Mouse (Mus musculus) forebrain, embryonic 14.5 days (tissue): ENCODE data around the gene Rad51ap2. TPM values are rescaled to one million over a fixed set of nuclear protein-coding genes. Genes with fewer than 3 reads are reported as not detected.

Experiments
- ATAC-seq: fragments of 200-750 bp; cut with Nextera tagmentation; 2 replicates; pipeline ENCODE4 v1.8.0; 2017; ENCODE audit warnings: mild to moderate bottlenecking, moderate library complexity
- DNase-seq: peaks from one replicate; pipeline ENCODE4 v3.0.0-alpha.2; 2015; ENCODE audit warnings: low spot score
- H3K27ac ChIP-seq: fragments of 300-500 bp; sonication (generic); 2 replicates; pipeline ENCODE4 v1.5.1; 2014; ENCODE audit warnings: low read depth, mild to moderate bottlenecking, control low read depth, low read length, moderate library complexity
- H3K27me3 ChIP-seq: fragments of 300-500 bp; sonication (generic); replicated peaks from 2 replicates; pipeline ENCODE4 v1.6.1; 2014; ENCODE audit warnings: low read length, control low read depth, mixed read lengths; ENCODE audit not compliant: control insufficient read depth, insufficient read depth
- H3K36me3 ChIP-seq: fragments of 300-500 bp; sonication (generic); 2 replicates; pipeline ENCODE4 v1.6.1; 2014; ENCODE audit warnings: low read length, control low read depth; ENCODE audit not compliant: control insufficient read depth, insufficient read depth
- H3K4me1 ChIP-seq: fragments of 300-500 bp; sonication (generic); 2 replicates; pipeline ENCODE4 v1.6.1; 2014; ENCODE audit warnings: antibody characterized with exemption, low read length, control low read depth; ENCODE audit not compliant: control insufficient read depth, insufficient read depth
- H3K4me2 ChIP-seq: fragments of 300-500 bp; sonication (generic); 2 replicates; pipeline ENCODE4 v1.6.1; 2014; ENCODE audit warnings: mild to moderate bottlenecking, control low read depth, low read length
- H3K4me3 ChIP-seq: fragments of 300-500 bp; sonication (generic); 2 replicates; pipeline ENCODE4 v1.5.1; 2014; ENCODE audit warnings: low read depth, low read length, control low read depth
- H3K9ac ChIP-seq: fragments of 300-500 bp; sonication (generic); 2 replicates; pipeline ENCODE4 v1.6.1; 2014; ENCODE audit warnings: mild to moderate bottlenecking, low read length, control low read depth, moderate library complexity
- H3K9me3 ChIP-seq: fragments of 300-500 bp; sonication (generic); replicated peaks from 2 replicates; pipeline ENCODE4 v1.6.1; 2016; ENCODE audit warnings: low read length, control low read depth, mixed read lengths; ENCODE audit not compliant: control insufficient read depth
- WGBS: fragments of 180-500 bp; shearing (Covaris S2); extraction: QIAGEN DNeasy Blood & Tissue Kit; methylation state at CpG from one replicate; pipeline ENCODE4 v1.1.7; 2014; 5-methylcytosine and 5-hydroxymethylcytosine counted together
- polyA plus RNA-seq: library from polyadenylated mRNA; unstranded; fragments of >200 nt; fragmentation: Nextera tagmentation; extraction: Ambion mirVana; gene quantifications from 2 replicates; pipeline ENCODE4 v1.2.1, GENCODE M21; 2014

The Rad51ap2 gene
- polyA plus RNA-seq, 1 experiment from 2014 or later, result 0.09 TPM

DNA sequence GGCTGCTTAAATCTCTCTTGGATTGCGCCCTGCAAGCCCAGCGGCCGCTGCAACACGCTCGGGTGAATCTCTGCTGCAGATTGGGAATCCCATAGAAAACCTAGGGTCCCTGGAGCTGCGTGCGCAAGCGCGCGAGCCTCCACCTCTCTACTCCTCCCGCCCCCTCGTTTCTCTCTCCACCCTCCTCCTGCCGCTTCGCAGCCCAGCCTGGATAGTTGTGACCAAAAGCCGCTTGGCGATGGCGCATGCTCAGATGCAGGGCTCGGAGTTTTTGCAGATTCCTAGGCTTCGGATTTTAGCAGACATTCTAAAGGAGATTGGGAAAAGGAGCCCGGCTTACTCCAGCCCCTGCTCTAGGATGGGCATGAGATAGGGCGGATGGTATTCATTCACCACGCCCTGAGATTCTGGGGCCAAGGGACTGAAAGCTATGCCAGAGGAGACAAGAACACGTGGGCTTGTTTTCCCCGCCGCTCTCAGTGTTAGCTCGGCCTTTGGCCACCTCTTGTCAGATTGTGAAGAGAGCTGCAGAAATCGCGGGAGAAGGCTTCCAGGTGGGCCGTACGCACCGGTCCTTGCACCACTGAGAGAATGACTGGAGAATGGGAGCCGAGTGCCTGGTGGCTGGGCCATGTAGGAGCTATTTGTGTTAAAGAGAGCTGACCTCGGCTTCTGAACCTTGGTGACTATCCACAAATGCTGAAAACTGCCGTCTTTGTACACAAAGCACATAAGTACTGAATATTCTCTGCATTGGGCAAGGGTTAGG, 19.2 kb upstream of the Rad51ap2 start, which contains the start of gene Vsnl1:
Gene Vsnl1, minus strand, starts transcription at position 117 of the 769 bp plus-strand sequence.
- DNase-seq (peak; percentile 96), ATAC-seq (peak; percentile 96)
- Histone ChIP-seq H3K4me2 (peak within 1 kb of the TSS; percentile 87), H3K9me3 (no peaks in the 10 kb centered on the region), H3K4me1 (peaks cover 5% of the 10 kb centered on the region; the same call in 1 of the 2 replicates), H3K4me3 (peak within 1 kb of the TSS; percentile 40), H3K27ac (peak within 1 kb of the TSS; percentile 33), H3K36me3 (no peaks in the 10 kb centered on the region), H3K9ac (peak within 1 kb of the TSS; percentile 59), H3K27me3 (no peaks in the 10 kb centered on the region)
- 3% methylated on average over 34 of the region's 34 CpGs for WGBS

GRCm38 (mm10) chr12:11437266-11437906, 18.5 kb upstream of the Rad51ap2 start:
- Histone ChIP-seq H3K9me3 (no peaks in the 10 kb centered on the region), H3K9ac (no peak overlapping the region), H3K27ac (no peak overlapping the region), H3K27me3 (no peaks in the 10 kb centered on the region), H3K4me2 (peak overlapping the region; percentile 87), H3K4me3 (peak overlapping the region; percentile 40), H3K36me3 (no peaks in the 10 kb centered on the region), H3K4me1 (peaks cover 5% of the 10 kb centered on the region; the same call in 1 of the 2 replicates)
- 14% methylated on average over 17 of the region's 17 CpGs for WGBS
- peak; percentile 92 for DNase-seq
- peak; percentile 49 for ATAC-seq

GRCm38 (mm10) chr12:11437907-11438447, 17.9 kb upstream of the Rad51ap2 start:
- Histone ChIP-seq H3K9ac (peak overlapping the region; percentile 45; the same call in 1 of the 2 replicates), H3K4me1 (peaks cover 5% of the 10 kb centered on the region; the same call in 1 of the 2 replicates), H3K9me3 (no peaks in the 10 kb centered on the region), H3K27me3 (no peaks in the 10 kb centered on the region), H3K36me3 (no peaks in the 10 kb centered on the region), H3K4me2 (peak overlapping the region; percentile 87), H3K4me3 (peak overlapping the region; percentile 16), H3K27ac (no peak overlapping the region)
- WGBS, result 14% methylated on average over 23 of the region's 23 CpGs
- DNase-seq (peak; percentile 16), ATAC-seq (peak; percentile 24)

DNA sequence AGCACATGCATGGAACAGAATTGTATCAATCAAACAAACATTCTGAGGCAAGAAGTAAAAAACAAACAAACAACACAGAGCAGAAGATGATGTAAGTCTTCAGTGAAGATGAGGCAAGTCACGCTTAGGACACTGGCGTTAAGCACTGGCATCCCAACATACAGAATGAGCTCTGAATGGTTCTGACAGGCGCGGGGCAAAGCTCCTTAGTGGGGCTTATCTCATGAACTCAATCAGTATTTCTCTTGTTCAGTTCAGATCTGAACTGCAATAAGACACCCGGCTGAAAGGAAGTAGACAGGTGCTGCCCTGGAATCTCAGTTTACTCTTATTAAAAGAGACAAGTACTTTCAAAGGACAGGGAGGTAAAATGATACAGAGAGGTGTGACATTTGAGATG, 1.7 kb upstream of the Rad51ap2 start:
- Histone ChIP-seq H3K4me3 (no peak overlapping the region), H3K36me3 (no peaks in the 10 kb centered on the region), H3K4me2 (no peak overlapping the region), H3K9ac (no peak overlapping the region), H3K9me3 (no peaks in the 10 kb centered on the region), H3K27ac (no peak overlapping the region), H3K27me3 (no peaks in the 10 kb centered on the region), H3K4me1 (no peaks in the 10 kb centered on the region)
- DNase-seq (no peak), ATAC-seq (no peak)
- WGBS, result 78% methylated on average over 5 of the region's 5 CpGs

DNA sequence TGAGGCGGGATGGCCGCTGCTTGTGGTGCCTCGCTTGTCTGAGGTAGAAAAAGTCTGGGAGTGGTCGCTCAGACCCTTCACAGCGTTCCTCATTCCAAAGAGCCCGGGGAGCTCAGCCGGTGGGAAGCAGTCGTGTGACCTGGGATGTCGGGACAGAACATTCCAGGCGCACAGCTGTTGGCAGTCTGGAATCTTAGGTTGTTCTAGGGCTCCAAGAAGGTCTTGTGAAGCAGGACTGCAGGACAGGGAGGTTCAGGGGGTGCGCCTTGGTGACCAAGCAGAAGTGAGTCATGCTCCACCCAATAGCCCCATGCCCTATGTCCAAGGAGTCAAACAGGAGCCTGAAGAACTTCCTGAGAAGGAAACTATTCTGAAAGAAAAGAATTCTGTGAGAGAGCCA, 334 bp downstream of the Rad51ap2 start:
- Histone ChIP-seq H3K9me3 (no peaks in the 10 kb centered on the region), H3K4me2 (peak overlapping the region; percentile 74), H3K4me3 (peak overlapping the region; percentile 53), H3K27ac (no peak overlapping the region), H3K27me3 (no peaks in the 10 kb centered on the region), H3K9ac (peak overlapping the region; percentile 64), H3K4me1 (no peaks in the 10 kb centered on the region), H3K36me3 (no peaks in the 10 kb centered on the region)
- ATAC-seq, result no peak
- no peak for DNase-seq
- 4% methylated on average over 11 of the region's 11 CpGs for WGBS

- no peaks in the 10 kb centered on the region for H3K9me3 ChIP-seq
- WGBS, result 88% methylated on average over 4 of the region's 4 CpGs
- H3K27ac ChIP-seq, result no peak overlapping the region
- H3K4me3 ChIP-seq, result peak overlapping the region; percentile 53; the same call in 1 of the 2 replicates
- H3K27me3 ChIP-seq, result no peaks in the 10 kb centered on the region
- DNase-seq (no peak), ATAC-seq (no peak)
- peak overlapping the region; percentile 74 for H3K4me2 ChIP-seq
- H3K4me1 ChIP-seq, result no peaks in the 10 kb centered on the region
- no peak overlapping the region for H3K9ac ChIP-seq
- H3K36me3 ChIP-seq, result no peaks in the 10 kb centered on the region
Measured at GRCm38 (mm10) chr12:11456632-11457031, 753 bp downstream of the Rad51ap2 start.

Other genes with a start within 250 kb of the Rad51ap2 start
- gene Msgn1, start 247.1 kb upstream of the Rad51ap2 start, polyA plus RNA-seq, result not detected in 2 replicates
- gene Gen1, start 190.3 kb upstream of the Rad51ap2 start, polyA plus RNA-seq, result 6.7 and 6.9 TPM in 2 replicates
- gene Smc6, start 190.2 kb upstream of the Rad51ap2 start, polyA plus RNA-seq, result 104 and 111 TPM in 2 replicates
- 12.8 and 19.7 TPM in 2 replicates for gene Vsnl1, start 19.5 kb upstream of the Rad51ap2 start, polyA plus RNA-seq